19 mouse cellular contexts compared by ENCODE assay signal in the genomic region with DNA sequence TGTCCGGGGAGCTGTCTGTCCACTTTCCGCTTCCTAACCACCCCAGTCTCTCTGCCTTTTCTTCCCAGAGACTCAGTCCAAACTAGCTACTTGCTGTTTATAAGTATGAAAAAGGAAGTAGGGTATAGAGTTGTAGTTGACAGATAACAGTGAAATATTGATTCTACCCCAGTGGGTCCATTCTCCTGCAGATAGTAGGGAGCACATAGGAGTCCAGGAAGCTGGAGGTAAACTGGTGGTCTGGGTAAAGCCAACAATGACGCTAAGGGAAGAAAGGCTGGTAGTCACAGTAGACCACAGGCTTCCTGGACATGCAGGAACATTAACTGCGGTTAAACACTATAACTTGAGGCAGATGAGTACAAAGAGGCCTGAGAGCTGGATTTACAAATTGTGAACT. TPM values are rescaled to one million over a fixed set of nuclear protein-coding genes. Genes with fewer than 3 reads are reported as not detected.
A peak's percentile ranks its signal among the peaks of the same experiment; 100 is the strongest.
DNase-seq lines count a peak whose midpoint lies in the region; ATAC-seq and TF ChIP-seq lines count a peak whose summit lies in the region.
"Had no signal": no experiment of that assay in that cellular context is flagged by ENCODE, and none has a peak within 500 bp of the region (broad histone marks: within the 10 kb centered on the region; RNA-seq: fewer than 3 reads in every experiment).

No protein-coding gene starts in this region.

- H3K27ac ChIP-seq in hindbrain, embryonic 13.5 days = peak overlapping the region; percentile 44; the same call in 1 of the 2 replicates
- no peak overlapping the region for H3K27ac ChIP-seq in hindbrain, postnatal 0 days
- no peak overlapping the region for H3K27ac ChIP-seq in neural tube, embryonic 12.5 days
- peak overlapping the region; percentile 42; the same call in 1 of the 2 replicates for H3K27ac ChIP-seq in intestine, embryonic 16.5 days (ENCODE audit: low read length)
- H3K27ac ChIP-seq in neural tube, embryonic 13.5 days (replicated peaks) = peak overlapping the region; percentile 90
- H3K27ac ChIP-seq: heart, embryonic 15.5 days; hindbrain, embryonic 15.5 days; left cerebral cortex, adult 2 months; liver, embryonic 14.5 days; macrophage had no signal

- no peak for TF ChIP-seq CTCF in hindbrain, postnatal 0 days (IDR thresholded peaks at IDR 0.05; ENCODE audit: low read depth)

- H3K4me3 ChIP-seq in hindbrain, embryonic 13.5 days = no peak overlapping the region
- no peak overlapping the region for H3K4me3 ChIP-seq in hindbrain, postnatal 0 days (ENCODE audit: low read length)
- no peak overlapping the region for H3K4me3 ChIP-seq in neural tube, embryonic 12.5 days
- H3K4me3 ChIP-seq in intestine, embryonic 16.5 days (ENCODE audit: low read length) = no peak overlapping the region
- no peak overlapping the region for H3K4me3 ChIP-seq in neural tube, embryonic 13.5 days
- H3K4me3 ChIP-seq: heart, embryonic 15.5 days; hindbrain, embryonic 15.5 days; left cerebral cortex, adult 2 months had no signal

- 0 out of 2 replicates have a peak overlapping the region, but pooled peaks have one; percentile 54 for H3K4me2 ChIP-seq in hindbrain, embryonic 13.5 days
- no peak overlapping the region for H3K4me2 ChIP-seq in hindbrain, postnatal 0 days (ENCODE audit: low read depth, low read length)
- peak overlapping the region; percentile 52 for H3K4me2 ChIP-seq in neural tube, embryonic 12.5 days (replicated peaks)
- H3K4me2 ChIP-seq in intestine, embryonic 16.5 days (ENCODE audit: low read depth, low read length) = no peak overlapping the region
- peak overlapping the region; percentile 60 for H3K4me2 ChIP-seq in neural tube, embryonic 13.5 days
- H3K4me2 ChIP-seq: heart, embryonic 15.5 days had no signal

- H3K4me1 ChIP-seq in hindbrain, embryonic 13.5 days (replicated peaks) = peaks cover 82% of the 10 kb centered on the region
- H3K4me1 ChIP-seq in hindbrain, postnatal 0 days (ENCODE audit: insufficient read depth, low read length) = peaks cover 30% of the 10 kb centered on the region
- H3K4me1 ChIP-seq in neural tube, embryonic 12.5 days = peaks cover 63% of the 10 kb centered on the region
- peaks cover 24% of the 10 kb centered on the region for H3K4me1 ChIP-seq in intestine, embryonic 16.5 days (ENCODE audit: control insufficient read depth, insufficient read depth, low read length)
- peaks cover 86% of the 10 kb centered on the region for H3K4me1 ChIP-seq in neural tube, embryonic 13.5 days (replicated peaks)

- no peaks in the 10 kb centered on the region for H3K36me3 ChIP-seq in hindbrain, embryonic 13.5 days
- H3K36me3 ChIP-seq in hindbrain, postnatal 0 days (ENCODE audit: insufficient read depth, low read length) = no peaks in the 10 kb centered on the region
- no peaks in the 10 kb centered on the region for H3K36me3 ChIP-seq in neural tube, embryonic 12.5 days
- H3K36me3 ChIP-seq in intestine, embryonic 16.5 days (ENCODE audit: control insufficient read depth, insufficient read depth, low read length) = no peaks in the 10 kb centered on the region
- H3K36me3 ChIP-seq in neural tube, embryonic 13.5 days = no peaks in the 10 kb centered on the region
- H3K36me3 ChIP-seq: heart, embryonic 15.5 days; hindbrain, embryonic 15.5 days had no signal

- no peaks in the 10 kb centered on the region for H3K9me3 ChIP-seq in hindbrain, embryonic 13.5 days
- H3K9me3 ChIP-seq in hindbrain, postnatal 0 days (ENCODE audit: low read length) = no peaks in the 10 kb centered on the region
- H3K9me3 ChIP-seq in neural tube, embryonic 12.5 days = no peaks in the 10 kb centered on the region
- 0 out of 2 replicates have a peak, but pooled peaks cover 3% of the 10 kb centered on the region for H3K9me3 ChIP-seq in intestine, embryonic 16.5 days (ENCODE audit: control insufficient read depth, low read length)
- 0 out of 2 replicates have a peak, but pooled peaks cover 4% of the 10 kb centered on the region for H3K9me3 ChIP-seq in neural tube, embryonic 13.5 days
- H3K9me3 ChIP-seq: heart, embryonic 15.5 days; hindbrain, embryonic 15.5 days had no signal

- no peak for DNase-seq in hindbrain, postnatal 0 days (ENCODE audit: low spot score)
- DNase-seq in neural tube, embryonic 10.5 days (ENCODE audit: extremely low spot score, low spot score) = no peak
- DNase-seq in gastrocnemius, postnatal 10 days = no peak
- DNase-seq in embryo, embryonic 10 days (ENCODE audit: low spot score) = no peak
- DNase-seq: adrenal gland, postnatal 25 days; B cell, adult 2 months; cerebellum, postnatal 10 days; kidney, postnatal 36 days; thymus, adult 18-20 months had no signal

- H3K27me3 ChIP-seq in hindbrain, embryonic 13.5 days = no peaks in the 10 kb centered on the region
- H3K27me3 ChIP-seq in hindbrain, postnatal 0 days (ENCODE audit: insufficient read depth, low read length) = no peaks in the 10 kb centered on the region
- H3K27me3 ChIP-seq in neural tube, embryonic 12.5 days (replicated peaks) = no peaks in the 10 kb centered on the region
- H3K27me3 ChIP-seq in intestine, embryonic 16.5 days (replicated peaks; ENCODE audit: control insufficient read depth, insufficient read depth, low read length) = no peaks in the 10 kb centered on the region
- H3K27me3 ChIP-seq in neural tube, embryonic 13.5 days = no peaks in the 10 kb centered on the region
- H3K27me3 ChIP-seq: hindbrain, embryonic 15.5 days had no signal

- ATAC-seq in hindbrain, embryonic 13.5 days (ENCODE audit: low FRiP score) = no peak
- ATAC-seq in hindbrain, postnatal 0 days = no peak
- no peak for ATAC-seq in neural tube, embryonic 12.5 days (ENCODE audit: low FRiP score, low read depth)
- no peak for ATAC-seq in intestine, embryonic 16.5 days
- ATAC-seq in neural tube, embryonic 13.5 days (ENCODE audit: low read depth) = no peak
- ATAC-seq: midbrain, embryonic 16.5 days had no signal

- H3K9ac ChIP-seq in hindbrain, embryonic 13.5 days = no peak overlapping the region
- H3K9ac ChIP-seq in hindbrain, postnatal 0 days (replicated peaks; ENCODE audit: low read length) = no peak overlapping the region
- H3K9ac ChIP-seq in neural tube, embryonic 12.5 days = no peak overlapping the region
- H3K9ac ChIP-seq in intestine, embryonic 16.5 days (ENCODE audit: low read depth, low read length) = no peak overlapping the region
- H3K9ac ChIP-seq in neural tube, embryonic 13.5 days = peak overlapping the region; percentile 31; the same call in 1 of the 2 replicates
- H3K9ac ChIP-seq: heart, embryonic 15.5 days; hindbrain, embryonic 15.5 days; liver, embryonic 14.5 days had no signal

- 83% methylated on average over 4 of the region's 4 CpGs for WGBS in hindbrain, embryonic 13.5 days
- 86% methylated on average over 4 of the region's 4 CpGs for WGBS in hindbrain, postnatal 0 days
- 85% methylated on average over 4 of the region's 4 CpGs for WGBS in neural tube, embryonic 12.5 days
- 68% methylated on average over 4 of the region's 4 CpGs for WGBS in intestine, embryonic 16.5 days
- WGBS in neural tube, embryonic 13.5 days = 82% methylated on average over 4 of the region's 4 CpGs

RNA-seq across cellular contexts. Expression of a gene that starts 36.7 kb away (rescaled TPM):
- 31.3 and 35.8 TPM in 2 replicates for polyA plus RNA-seq in hindbrain, embryonic 13.5 days (2015; fragmentation: Nextera tagmentation; extraction: Ambion mirVana)
- total RNA-seq in hindbrain, postnatal 0 days (2014; rRNA removed) = 103 and 125 TPM in 2 replicates
- polyA plus RNA-seq in hindbrain, postnatal 0 days (2015; fragmentation: Nextera tagmentation; extraction: Ambion mirVana) = 46.1 and 50.7 TPM in 2 replicates
- polyA plus RNA-seq in neural tube, embryonic 12.5 days (2016; fragmentation: Nextera tagmentation; extraction: Ambion mirVana) = 163 and 167 TPM in 2 replicates
- polyA plus RNA-seq in intestine, embryonic 16.5 days (2015; fragmentation: Nextera tagmentation; extraction: Ambion mirVana) = 9.9 and 10.3 TPM in 2 replicates
- 82.2 and 101 TPM in 2 replicates for polyA plus RNA-seq in neural tube, embryonic 13.5 days (2015; fragmentation: Nextera tagmentation; extraction: Ambion mirVana)
- total RNA-seq in gastrocnemius, postnatal 10 days (2021) = 10 to 100 TPM; 29.8 to 36.7 TPM

Comparison
In these comparisons a context has a peak if more than half of its experiments do, and no peak if none do; other contexts are left out.
1. H3K27ac ChIP-seq: peak in hindbrain, embryonic 13.5 days (single experiment), intestine, embryonic 16.5 days (single experiment) and neural tube, embryonic 13.5 days (single experiment); none in hindbrain, postnatal 0 days (single experiment) and neural tube, embryonic 12.5 days (single experiment).
2. H3K4me2 ChIP-seq: peak in hindbrain, embryonic 13.5 days (single experiment), neural tube, embryonic 12.5 days (single experiment) and neural tube, embryonic 13.5 days (single experiment); none in hindbrain, postnatal 0 days (single experiment) and intestine, embryonic 16.5 days (single experiment).